Mouse (Mus musculus): ENCODE data around the gene Tesmin. TPM values are rescaled to one million over a fixed set of nuclear protein-coding genes. Genes with fewer than 3 reads are reported as not detected.

The Tesmin gene
- polyA plus RNA-seq, 1 experiment from 2014 or later: 0.41 TPM

GRCm38 (mm10) chr19:3431066-3431465 is 42.4 kb downstream of the Tesmin start:
- no peak overlapping the region for H3K27ac ChIP-seq
- H3K9ac ChIP-seq: no peak overlapping the region
- peaks cover 15% of the 10 kb centered on the region for H3K4me1 ChIP-seq
- 74% methylated on average over 7 of the region's 7 CpGs for WGBS
- H3K9me3 ChIP-seq: no peaks in the 10 kb centered on the region
- ATAC-seq (ENCODE audit: low FRiP score): no peak
- H3K4me2 ChIP-seq: no peak overlapping the region
- no peak overlapping the region for H3K4me3 ChIP-seq (replicated peaks)
- no peaks in the 10 kb centered on the region for H3K36me3 ChIP-seq (replicated peaks)
- H3K27me3 ChIP-seq: no peaks in the 10 kb centered on the region

GRCm38 (mm10) chr19:3431969-3432368 is 43.3 kb downstream of the Tesmin start:
- Histone ChIP-seq H3K27me3 (no peaks in the 10 kb centered on the region), H3K4me3 (replicated peaks) (no peak overlapping the region), H3K27ac (no peak overlapping the region), H3K36me3 (replicated peaks) (no peaks in the 10 kb centered on the region), H3K4me1 (peaks cover 15% of the 10 kb centered on the region), H3K9me3 (no peaks in the 10 kb centered on the region), H3K4me2 (no peak overlapping the region), H3K9ac (no peak overlapping the region)
- WGBS: 93% methylated on average over 2 of the region's 2 CpGs
- ATAC-seq (ENCODE audit: low FRiP score): no peak

- Histone ChIP-seq H3K4me3 (replicated peaks) (no peak overlapping the region), H3K27me3 (peaks cover 9% of the 10 kb centered on the region), H3K4me1 (peaks cover 14% of the 10 kb centered on the region), H3K4me2 (no peak overlapping the region), H3K36me3 (replicated peaks) (no peaks in the 10 kb centered on the region), H3K27ac (no peak overlapping the region), H3K9me3 (no peaks in the 10 kb centered on the region), H3K9ac (no peak overlapping the region)
- ATAC-seq (ENCODE audit: low FRiP score): no peak; the same call in 1 of the 2 replicates
- 37% methylated on average over 4 of the region's 4 CpGs for WGBS
Observed at GRCm38 (mm10) chr19:3434124-3434523, 45.5 kb downstream of the Tesmin start.

- Histone ChIP-seq H3K4me2 (no peak overlapping the region), H3K9me3 (no peaks in the 10 kb centered on the region), H3K4me3 (replicated peaks) (no peak overlapping the region), H3K27me3 (peaks cover 14% of the 10 kb centered on the region), H3K27ac (no peak overlapping the region), H3K9ac (no peak overlapping the region), H3K36me3 (replicated peaks) (no peaks in the 10 kb centered on the region), H3K4me1 (peaks cover 10% of the 10 kb centered on the region)
- 33% methylated on average over 4 of the region's 4 CpGs for WGBS
- no peak for ATAC-seq (ENCODE audit: low FRiP score)
Observed at GRCm38 (mm10) chr19:3434641-3435040, 46.0 kb downstream of the Tesmin start.

- Histone ChIP-seq H3K27ac (no peak overlapping the region), H3K9ac (no peak overlapping the region), H3K36me3 (replicated peaks) (no peaks in the 10 kb centered on the region), H3K4me1 (peaks cover 18% of the 10 kb centered on the region), H3K27me3 (peaks cover 19% of the 10 kb centered on the region), H3K4me3 (replicated peaks) (no peak overlapping the region), H3K4me2 (no peak overlapping the region), H3K9me3 (no peaks in the 10 kb centered on the region)
- WGBS: 86% methylated on average over 3 of the region's 3 CpGs
- ATAC-seq (ENCODE audit: low FRiP score): no peak
Observed at GRCm38 (mm10) chr19:3435824-3436223, 47.2 kb downstream of the Tesmin start.

- 58% methylated on average over 9 of the region's 9 CpGs for WGBS
- no peak overlapping the region for H3K4me2 ChIP-seq
Observed at GRCm38 (mm10) chr19:3436840-3437239, 48.2 kb downstream of the Tesmin start.

GRCm38 (mm10) chr19:3437980-3438379 is 49.3 kb downstream of the Tesmin start:
- Histone ChIP-seq H3K9ac (no peak overlapping the region), H3K4me3 (replicated peaks) (no peak overlapping the region), H3K27ac (no peak overlapping the region), H3K4me2 (no peak overlapping the region), H3K36me3 (replicated peaks) (no peaks in the 10 kb centered on the region), H3K9me3 (no peaks in the 10 kb centered on the region), H3K4me1 (peaks cover 22% of the 10 kb centered on the region), H3K27me3 (peaks cover 22% of the 10 kb centered on the region)
- ATAC-seq (ENCODE audit: low FRiP score): no peak
- WGBS: 72% methylated on average over 5 of the region's 5 CpGs

More at GRCm38 (mm10) chr19:3436840-3437239, 48.2 kb downstream of the Tesmin start:
- no peak overlapping the region for H3K4me3 ChIP-seq (replicated peaks)
- peaks cover 19% of the 10 kb centered on the region for H3K27me3 ChIP-seq
- H3K27ac ChIP-seq: no peak overlapping the region
- no peak for ATAC-seq (ENCODE audit: low FRiP score)
- H3K9ac ChIP-seq: no peak overlapping the region
- H3K36me3 ChIP-seq (replicated peaks): no peaks in the 10 kb centered on the region
- H3K4me1 ChIP-seq: peaks cover 22% of the 10 kb centered on the region
- H3K9me3 ChIP-seq: no peaks in the 10 kb centered on the region

- H3K9ac ChIP-seq: no peak overlapping the region
- H3K27me3 ChIP-seq: peaks cover 31% of the 10 kb centered on the region
- H3K36me3 ChIP-seq (replicated peaks): no peaks in the 10 kb centered on the region
- peak overlapping the region; percentile 50; the same call in 1 of the 2 replicates for H3K27ac ChIP-seq
- H3K4me3 ChIP-seq (replicated peaks): no peak overlapping the region
- 23% methylated on average over 5 of the region's 5 CpGs for WGBS
- ATAC-seq (ENCODE audit: low FRiP score): peak; percentile 73; the same call in 1 of the 2 replicates
- no peaks in the 10 kb centered on the region for H3K9me3 ChIP-seq
- H3K4me1 ChIP-seq: peaks cover 12% of the 10 kb centered on the region
- H3K4me2 ChIP-seq: peak overlapping the region; percentile 35
Observed at GRCm38 (mm10) chr19:3440667-3441066, 52.0 kb downstream of the Tesmin start.

- H3K36me3 ChIP-seq (replicated peaks): no peaks in the 10 kb centered on the region
- no peak overlapping the region for H3K9ac ChIP-seq
- 20% methylated on average over 10 of the region's 10 CpGs for WGBS
- peaks cover 12% of the 10 kb centered on the region for H3K4me1 ChIP-seq
- H3K4me2 ChIP-seq: peak overlapping the region; percentile 35
- ATAC-seq (ENCODE audit: low FRiP score): peak; percentile 74; the same call in 1 of the 2 replicates
- no peak overlapping the region for H3K4me3 ChIP-seq (replicated peaks)
- peaks cover 31% of the 10 kb centered on the region for H3K27me3 ChIP-seq
- no peaks in the 10 kb centered on the region for H3K9me3 ChIP-seq
- peak overlapping the region; percentile 50; the same call in 1 of the 2 replicates for H3K27ac ChIP-seq
Observed at GRCm38 (mm10) chr19:3441092-3441491, 52.4 kb downstream of the Tesmin start.

- WGBS: 71% methylated on average over 3 of the region's 3 CpGs
- H3K4me3 ChIP-seq (replicated peaks): no peak overlapping the region
Observed at GRCm38 (mm10) chr19:3447348-3447747, 58.7 kb downstream of the Tesmin start.

GRCm38 (mm10) chr19:3449248-3449647 is 60.6 kb downstream of the Tesmin start:
- WGBS: 80% methylated on average over 3 of the region's 3 CpGs
- no peak overlapping the region for H3K4me2 ChIP-seq
- no peak for ATAC-seq (ENCODE audit: low FRiP score)

More at GRCm38 (mm10) chr19:3447348-3447747, 58.7 kb downstream of the Tesmin start:
- peaks cover 5% of the 10 kb centered on the region; the same call in 1 of the 2 replicates for H3K4me1 ChIP-seq
- no peak overlapping the region for H3K4me2 ChIP-seq
- no peaks in the 10 kb centered on the region; the same call in 1 of the 2 replicates for H3K9me3 ChIP-seq
- H3K27me3 ChIP-seq: peaks cover 12% of the 10 kb centered on the region; the same call in 1 of the 2 replicates
- no peak for ATAC-seq (ENCODE audit: low FRiP score)
- no peak overlapping the region for H3K27ac ChIP-seq
- no peaks in the 10 kb centered on the region for H3K36me3 ChIP-seq (replicated peaks)
- no peak overlapping the region for H3K9ac ChIP-seq

GRCm38 (mm10) chr19:3450714-3451113 is 62.1 kb downstream of the Tesmin start:
- Histone ChIP-seq H3K4me1 (peaks cover 5% of the 10 kb centered on the region; the same call in 1 of the 2 replicates), H3K9me3 (no peaks in the 10 kb centered on the region; the same call in 1 of the 2 replicates), H3K9ac (no peak overlapping the region), H3K27me3 (no peaks in the 10 kb centered on the region), H3K27ac (no peak overlapping the region), H3K4me3 (replicated peaks) (no peak overlapping the region), H3K36me3 (replicated peaks) (peaks cover 26% of the 10 kb centered on the region), H3K4me2 (no peak overlapping the region)
- ATAC-seq (ENCODE audit: low FRiP score): 0 out of 2 replicates have a peak, but pooled peaks have one; percentile 24
- WGBS: 95% methylated on average over 3 of the region's 3 CpGs

More at GRCm38 (mm10) chr19:3449248-3449647, 60.6 kb downstream of the Tesmin start:
- Histone ChIP-seq H3K4me1 (peaks cover 5% of the 10 kb centered on the region; the same call in 1 of the 2 replicates), H3K27me3 (no peaks in the 10 kb centered on the region), H3K27ac (no peak overlapping the region), H3K9ac (no peak overlapping the region), H3K9me3 (no peaks in the 10 kb centered on the region; the same call in 1 of the 2 replicates), H3K36me3 (replicated peaks) (peaks cover 12% of the 10 kb centered on the region), H3K4me3 (replicated peaks) (no peak overlapping the region)

GRCm38 (mm10) chr19:3451170-3451569 is 62.5 kb downstream of the Tesmin start:
- ATAC-seq (ENCODE audit: low FRiP score): peak; percentile 87
- H3K4me1 ChIP-seq: peaks cover 5% of the 10 kb centered on the region; the same call in 1 of the 2 replicates
- no peak overlapping the region for H3K4me2 ChIP-seq
- no peak overlapping the region for H3K9ac ChIP-seq
- H3K27ac ChIP-seq: 0 out of 2 replicates have a peak overlapping the region, but pooled peaks have one; percentile 31
- H3K36me3 ChIP-seq (replicated peaks): peaks cover 31% of the 10 kb centered on the region
- no peaks in the 10 kb centered on the region; the same call in 1 of the 2 replicates for H3K9me3 ChIP-seq
- no peak overlapping the region for H3K4me3 ChIP-seq (replicated peaks)
- 26% methylated on average over 6 of the region's 6 CpGs for WGBS
- no peaks in the 10 kb centered on the region for H3K27me3 ChIP-seq
